Mouse (Mus musculus): Measurements from ENCODE around the gene Def6.

- TF ChIP-seq CTCF (IDR thresholded peaks at IDR 0.05; ENCODE audit: low read depth) (no peak), EP300 (optimal IDR thresholded peaks at IDR 0.05) (no peak)
Observed at GRCm38 (mm10) chr17:28246640-28247039, 39.1 kb downstream of the Def6 start.
